Mouse (Mus musculus): ENCODE data around the gene Pcdh15. TPM values are rescaled to one million over a fixed set of nuclear protein-coding genes. Genes with fewer than 3 reads are reported as not detected.

Pcdh15 gene
- polyA plus RNA-seq, 2 experiments, result 1.0 TPM

DNA sequence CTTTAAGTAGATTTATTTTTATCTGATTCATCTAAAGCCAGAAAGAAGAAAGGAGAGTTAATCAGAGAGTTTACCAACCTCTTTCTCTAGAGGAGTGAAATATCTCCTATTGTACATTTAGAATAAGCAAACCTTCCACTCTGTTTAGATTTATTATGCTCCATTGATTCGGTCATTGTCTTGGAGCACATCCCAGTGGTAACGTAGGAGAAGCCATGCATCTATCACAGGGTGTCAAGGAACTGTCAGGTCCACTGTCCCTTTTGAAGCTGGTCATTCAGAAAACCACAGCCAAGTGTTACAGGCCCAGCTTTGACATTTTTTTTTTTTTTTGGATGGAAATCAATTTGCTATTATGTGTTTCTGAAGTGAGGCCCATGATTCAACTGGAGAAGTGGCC, 384.9 kb downstream of the Pcdh15 start:
- Histone ChIP-seq H3K4me2 (replicated peaks; ENCODE audit: low read depth, low read length, severe bottlenecking) (no peak overlapping the region), H3K9ac (ENCODE audit: low read depth, low read length, severe bottlenecking) (no peak overlapping the region), H3K4me3 (replicated peaks; ENCODE audit: low read length) (no peak overlapping the region), H3K9me3 (ENCODE audit: control insufficient read depth, low read length) (no peaks in the 10 kb centered on the region), H3K36me3 (ENCODE audit: control insufficient read depth, insufficient read depth, low read length) (no peaks in the 10 kb centered on the region), H3K27ac (replicated peaks; ENCODE audit: low read depth, low read length) (no peak overlapping the region), H3K4me1 (ENCODE audit: control insufficient read depth, insufficient read depth, low read length) (no peaks in the 10 kb centered on the region), H3K27me3 (ENCODE audit: control insufficient read depth, insufficient read depth, low read length) (no peaks in the 10 kb centered on the region)
- no peak for ATAC-seq (ENCODE audit: low FRiP score, low read depth)
- WGBS, result 89% methylated on average over 2 of the region's 2 CpGs
- no peak for TF ChIP-seq POLR2A (IDR thresholded peaks at IDR 0.05; ENCODE audit: borderline replicate concordance, extremely low read depth, insufficient read depth, insufficient read length)
- no peak for DNase-seq (ENCODE audit: low spot score)

DNA sequence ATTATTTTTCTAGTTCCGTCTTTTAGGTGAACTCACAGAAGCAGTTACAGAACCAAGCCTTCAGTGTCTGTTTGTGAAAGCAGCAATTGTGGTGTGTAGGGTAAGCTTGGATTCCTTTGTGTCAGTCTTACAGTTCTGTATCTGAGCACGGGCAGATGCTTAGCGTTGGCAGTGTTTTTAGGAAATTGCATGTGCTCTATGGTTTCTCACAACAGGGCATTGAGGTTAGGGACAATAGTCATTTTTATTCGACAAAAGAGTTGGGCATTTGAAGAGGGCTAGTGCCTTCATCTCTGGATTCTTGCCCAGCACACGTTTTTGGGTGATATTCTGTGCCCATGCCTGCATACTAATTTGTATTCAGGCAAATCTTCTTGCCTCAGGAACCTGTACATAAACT, 392.5 kb downstream of the Pcdh15 start:
- Histone ChIP-seq H3K36me3 (ENCODE audit: control insufficient read depth, insufficient read depth, low read length) (no peaks in the 10 kb centered on the region), H3K4me1 (ENCODE audit: control insufficient read depth, insufficient read depth, low read length) (no peaks in the 10 kb centered on the region), H3K9me3 (ENCODE audit: control insufficient read depth, low read length) (no peaks in the 10 kb centered on the region), H3K4me2 (replicated peaks; ENCODE audit: low read depth, low read length, severe bottlenecking) (no peak overlapping the region), H3K27ac (replicated peaks; ENCODE audit: low read depth, low read length) (no peak overlapping the region), H3K4me3 (replicated peaks; ENCODE audit: low read length) (no peak overlapping the region), H3K9ac (ENCODE audit: low read depth, low read length, severe bottlenecking) (no peak overlapping the region), H3K27me3 (ENCODE audit: control insufficient read depth, insufficient read depth, low read length) (no peaks in the 10 kb centered on the region)
- no peak for ATAC-seq (ENCODE audit: low FRiP score, low read depth)
- TF ChIP-seq POLR2A (IDR thresholded peaks at IDR 0.05; ENCODE audit: borderline replicate concordance, extremely low read depth, insufficient read depth, insufficient read length), result no peak
- DNase-seq (ENCODE audit: low spot score), result no peak
- WGBS, result 77% methylated on average over 5 of the region's 5 CpGs

DNA sequence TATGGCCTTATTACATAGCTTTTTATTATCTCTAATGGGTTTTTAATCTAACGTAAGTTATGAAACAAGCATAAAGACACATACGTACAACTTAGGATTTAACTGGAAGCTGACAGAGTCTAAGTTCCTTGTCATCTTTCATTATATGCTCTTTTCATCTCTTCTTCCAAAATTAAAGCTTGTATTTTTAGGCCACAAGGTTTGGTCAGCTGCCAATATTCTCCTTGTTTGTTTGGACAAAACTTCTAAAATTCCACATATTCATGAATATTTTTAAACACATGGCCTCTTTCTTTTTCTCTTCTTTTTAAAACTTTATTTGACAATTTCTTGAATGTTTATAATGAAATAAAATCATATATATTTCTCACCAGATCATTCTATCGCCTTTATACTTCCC, 415.7 kb downstream of the Pcdh15 start:
- Histone ChIP-seq H3K27ac (replicated peaks; ENCODE audit: low read depth, low read length) (no peak overlapping the region), H3K9ac (ENCODE audit: low read depth, low read length, severe bottlenecking) (no peak overlapping the region), H3K36me3 (ENCODE audit: control insufficient read depth, insufficient read depth, low read length) (no peaks in the 10 kb centered on the region), H3K4me3 (replicated peaks; ENCODE audit: low read length) (no peak overlapping the region), H3K9me3 (ENCODE audit: control insufficient read depth, low read length) (no peaks in the 10 kb centered on the region), H3K4me1 (ENCODE audit: control insufficient read depth, insufficient read depth, low read length) (no peaks in the 10 kb centered on the region), H3K4me2 (replicated peaks; ENCODE audit: low read depth, low read length, severe bottlenecking) (no peak overlapping the region), H3K27me3 (ENCODE audit: control insufficient read depth, insufficient read depth, low read length) (no peaks in the 10 kb centered on the region)
- TF ChIP-seq POLR2A (IDR thresholded peaks at IDR 0.05; ENCODE audit: borderline replicate concordance, extremely low read depth, insufficient read depth, insufficient read length), result no peak
- no peak for ATAC-seq (ENCODE audit: low FRiP score, low read depth)
- 81% methylated on average over 3 of the region's 3 CpGs for WGBS
- DNase-seq (ENCODE audit: low spot score), result no peak

DNA sequence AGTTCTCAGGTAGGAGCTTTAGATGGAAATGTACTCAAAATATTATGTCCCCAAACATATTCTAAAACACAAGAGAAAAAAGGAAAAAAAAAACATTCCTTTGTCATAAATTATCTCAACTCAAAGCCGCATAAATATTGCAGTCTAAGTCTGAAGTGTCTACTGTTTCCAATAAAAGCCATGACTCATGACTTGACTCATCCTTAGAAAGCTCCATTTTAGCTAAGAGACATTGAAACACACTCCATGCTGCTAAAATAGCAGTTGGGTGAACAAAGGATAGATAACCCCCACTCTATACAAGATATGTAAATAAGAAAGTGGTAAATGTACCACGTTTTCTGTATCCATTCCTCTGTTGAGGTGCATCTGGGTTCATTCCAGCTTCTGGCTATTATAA, 416.6 kb downstream of the Pcdh15 start:
- WGBS, result 76% methylated on average over 2 of the region's 2 CpGs
- H3K27ac ChIP-seq (replicated peaks; ENCODE audit: low read depth, low read length), result no peak overlapping the region
- H3K4me2 ChIP-seq (replicated peaks; ENCODE audit: low read depth, low read length, severe bottlenecking), result no peak overlapping the region
- no peaks in the 10 kb centered on the region for H3K4me1 ChIP-seq (ENCODE audit: control insufficient read depth, insufficient read depth, low read length)
- no peak for DNase-seq (ENCODE audit: low spot score)
- no peaks in the 10 kb centered on the region for H3K9me3 ChIP-seq (ENCODE audit: control insufficient read depth, low read length)
- TF ChIP-seq POLR2A (IDR thresholded peaks at IDR 0.05; ENCODE audit: borderline replicate concordance, extremely low read depth, insufficient read depth, insufficient read length), result no peak
- H3K4me3 ChIP-seq (replicated peaks; ENCODE audit: low read length), result no peak overlapping the region
- no peaks in the 10 kb centered on the region for H3K36me3 ChIP-seq (ENCODE audit: control insufficient read depth, insufficient read depth, low read length)
- H3K9ac ChIP-seq (ENCODE audit: low read depth, low read length, severe bottlenecking), result no peak overlapping the region
- no peak for ATAC-seq (ENCODE audit: low FRiP score, low read depth)
- no peaks in the 10 kb centered on the region for H3K27me3 ChIP-seq (ENCODE audit: control insufficient read depth, insufficient read depth, low read length)

DNA sequence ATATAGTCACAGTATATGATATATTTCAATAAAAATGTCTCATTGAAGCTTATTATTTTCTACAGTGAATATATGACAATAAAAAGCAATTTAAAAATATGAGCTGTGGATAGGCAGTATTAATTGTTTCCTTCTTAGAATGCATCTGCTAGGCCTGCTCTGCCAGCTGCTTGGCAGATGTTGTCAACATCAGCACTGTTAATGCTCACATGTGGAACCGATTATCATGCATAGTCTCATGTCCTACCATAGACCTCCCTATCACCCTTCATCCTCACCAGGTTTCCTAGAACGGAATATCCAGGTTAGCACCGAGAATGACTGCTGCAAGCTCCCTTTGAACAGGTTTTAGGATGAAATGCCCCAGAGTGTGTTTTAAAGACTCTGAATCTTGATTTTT, 420.3 kb downstream of the Pcdh15 start:
- Histone ChIP-seq H3K4me3 (replicated peaks; ENCODE audit: low read length) (no peak overlapping the region), H3K9me3 (ENCODE audit: control insufficient read depth, low read length) (no peaks in the 10 kb centered on the region), H3K27ac (replicated peaks; ENCODE audit: low read depth, low read length) (no peak overlapping the region), H3K27me3 (ENCODE audit: control insufficient read depth, insufficient read depth, low read length) (no peaks in the 10 kb centered on the region), H3K36me3 (ENCODE audit: control insufficient read depth, insufficient read depth, low read length) (no peaks in the 10 kb centered on the region), H3K9ac (ENCODE audit: low read depth, low read length, severe bottlenecking) (no peak overlapping the region), H3K4me2 (replicated peaks; ENCODE audit: low read depth, low read length, severe bottlenecking) (no peak overlapping the region), H3K4me1 (ENCODE audit: control insufficient read depth, insufficient read depth, low read length) (no peaks in the 10 kb centered on the region)
- DNase-seq (ENCODE audit: low spot score) (peak; percentile 25), ATAC-seq (ENCODE audit: low FRiP score, low read depth) (no peak)
- no peak for TF ChIP-seq POLR2A (IDR thresholded peaks at IDR 0.05; ENCODE audit: borderline replicate concordance, extremely low read depth, insufficient read depth, insufficient read length)
- WGBS, result 21% methylated on average over 3 of the region's 3 CpGs

DNA sequence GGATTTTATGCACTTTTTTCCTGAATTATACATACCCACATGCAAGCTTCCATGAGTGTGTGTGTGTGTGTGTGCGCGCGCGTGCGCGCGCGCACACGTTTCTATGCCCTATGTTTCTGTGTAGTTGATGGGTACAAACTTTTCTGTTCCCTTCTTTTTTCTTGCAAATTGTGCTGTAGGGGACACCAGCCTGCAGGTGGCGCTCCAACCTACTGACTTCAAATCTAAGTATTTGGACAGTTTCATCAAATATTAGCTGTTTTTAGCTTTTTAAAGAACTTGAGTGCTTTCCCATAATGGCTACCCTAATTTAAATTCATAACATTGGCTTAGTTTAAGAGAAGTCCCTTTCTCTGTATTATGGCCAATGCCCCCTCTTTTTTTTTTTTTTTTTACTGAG, 453.7 kb downstream of the Pcdh15 start:
- WGBS, result 94% methylated on average over 10 of the region's 10 CpGs
- no peak for DNase-seq (ENCODE audit: low spot score)
- Histone ChIP-seq H3K27me3 (ENCODE audit: control insufficient read depth, insufficient read depth, low read length) (no peaks in the 10 kb centered on the region), H3K36me3 (ENCODE audit: control insufficient read depth, insufficient read depth, low read length) (no peaks in the 10 kb centered on the region), H3K4me2 (replicated peaks; ENCODE audit: low read depth, low read length, severe bottlenecking) (no peak overlapping the region), H3K4me1 (ENCODE audit: control insufficient read depth, insufficient read depth, low read length) (no peaks in the 10 kb centered on the region), H3K9me3 (ENCODE audit: control insufficient read depth, low read length) (no peaks in the 10 kb centered on the region), H3K4me3 (replicated peaks; ENCODE audit: low read length) (no peak overlapping the region), H3K27ac (replicated peaks; ENCODE audit: low read depth, low read length) (no peak overlapping the region), H3K9ac (ENCODE audit: low read depth, low read length, severe bottlenecking) (no peak overlapping the region)
- no peak for TF ChIP-seq POLR2A (IDR thresholded peaks at IDR 0.05; ENCODE audit: borderline replicate concordance, extremely low read depth, insufficient read depth, insufficient read length)
- no peak for ATAC-seq (ENCODE audit: low FRiP score, low read depth)

All from limb, embryonic 14.5 days (tissue).